Mouse (Mus musculus) adrenal gland, adult (tissue): Measurements from ENCODE around the gene H2-M5.
"Not testable (repeated sequence)": the region's sequence is repeated elsewhere in the genome, so short reads cannot be mapped to it uniquely, and the experiment has no call there.

ENCODE experiments used
- DNase-seq, 2 experiments: peaks; one replicate each; pipeline ENCODE4 v3.0.0; 2022 to 2023; ENCODE audit warnings: low spot score in 1 of 2; ENCODE audit not compliant: inconsistent age in 2 of 2

Gene H2-M5

GRCm38 (mm10) chr17:36993770-36994325 is 4.5 kb upstream of the H2-M5 start:
- DNase-seq = no peak

- DNase-seq = no peak
Observed at GRCm38 (mm10) chr17:36992336-36993104, 3.2 kb upstream of the H2-M5 start.

GRCm38 (mm10) chr17:36990630-36991029 is 1.3 kb upstream of the H2-M5 start:
- DNase-seq = not testable (repeated sequence)

- peak in 1 of 2 experiments; percentile 25 for DNase-seq
Observed at GRCm38 (mm10) chr17:36988475-36988874, 862 bp downstream of the H2-M5 start.

- no peak for DNase-seq
Observed at GRCm38 (mm10) chr17:36982253-36983155, 6.8 kb downstream of the H2-M5 start.

GRCm38 (mm10) chr17:36981845-36982244 is 7.5 kb downstream of the H2-M5 start:
- no peak for DNase-seq

- peak in 1 of 2 experiments; percentile 27 for DNase-seq
Observed at GRCm38 (mm10) chr17:36981221-36981813, 8.0 kb downstream of the H2-M5 start, which contains the start of gene 2410137M14Rik. 2410137M14Rik (minus strand) TSS chr17:36981237.

GRCm38 (mm10) chr17:36973271-36973787 is 16.0 kb downstream of the H2-M5 start:
- DNase-seq = no peak

GRCm38 (mm10) chr17:36972791-36973190 is 16.5 kb downstream of the H2-M5 start:
- no peak for DNase-seq

- no peak for DNase-seq
Observed at GRCm38 (mm10) chr17:36971172-36971850, 18.0 kb downstream of the H2-M5 start.

GRCm38 (mm10) chr17:36970316-36970890 is 18.9 kb downstream of the H2-M5 start:
- no peak for DNase-seq

GRCm38 (mm10) chr17:36966875-36967274 is 22.5 kb downstream of the H2-M5 start:
- no peak for DNase-seq

GRCm38 (mm10) chr17:36961125-36961524 is 28.2 kb downstream of the H2-M5 start:
- DNase-seq = no peak

GRCm38 (mm10) chr17:36958884-36959283 is 30.5 kb downstream of the H2-M5 start:
- DNase-seq = no peak

- DNase-seq = peak; percentile 95 to 98
Observed at GRCm38 (mm10) chr17:36957999-36958743, 31.2 kb downstream of the H2-M5 start, which contains the start of the genes Znrd1 and Znrd1as. Znrd1 (minus strand) TSS chr17:36958559. Znrd1as (plus strand) TSS chr17:36958592.

GRCm38 (mm10) chr17:36953062-36953461 is 36.3 kb downstream of the H2-M5 start:
- no peak for DNase-seq

GRCm38 (mm10) chr17:36952631-36953030 is 36.7 kb downstream of the H2-M5 start:
- no peak for DNase-seq

GRCm38 (mm10) chr17:36950981-36951947 is 38.1 kb downstream of the H2-M5 start, which contains the start of gene Ppp1r11:
Ppp1r11 (minus strand) TSS chr17:36951741.
- peak; percentile 98 to 99 for DNase-seq
